Mouse (Mus musculus) embryo, embryonic 11 days (tissue): ENCODE measurements around the gene Stx17.
A peak's percentile ranks its signal among the peaks of the same experiment; 100 is the strongest.

Source experiments
- DNase-seq: peaks from one replicate; pipeline ENCODE4 v3.0.0-alpha.2; 2015

Stx17 gene

GRCm38 (mm10) chr4:48175666-48176065 lies 51.0 kb downstream of the Stx17 start:
- no peak for DNase-seq

GRCm38 (mm10) chr4:48180922-48181321 lies 56.2 kb downstream of the Stx17 start:
- DNase-seq: no peak

DNA sequence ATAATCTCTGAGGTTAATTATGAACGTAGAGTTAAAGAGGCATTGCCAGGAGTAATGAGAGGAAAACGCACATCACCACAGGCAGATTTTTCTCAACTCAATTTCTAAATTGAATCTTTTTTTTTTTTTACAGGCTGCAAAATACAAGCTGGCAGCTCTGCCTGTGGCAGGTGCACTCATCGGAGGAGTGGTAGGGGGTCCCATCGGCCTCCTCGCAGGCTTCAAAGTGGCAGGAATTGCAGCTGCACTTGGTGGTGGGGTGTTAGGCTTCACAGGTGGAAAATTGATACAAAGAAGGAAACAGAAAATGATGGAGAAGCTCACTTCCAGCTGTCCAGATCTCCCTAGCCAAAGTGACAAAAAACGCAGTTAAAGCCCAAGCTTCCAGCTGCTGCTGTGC lies 56.7 kb downstream of the Stx17 start:
- DNase-seq: no peak

- DNase-seq: no peak
Measured at GRCm38 (mm10) chr4:48182115-48182806, 57.5 kb downstream of the Stx17 start.

GRCm38 (mm10) chr4:48197925-48198324 lies 73.2 kb downstream of the Stx17 start:
- no peak for DNase-seq

DNA sequence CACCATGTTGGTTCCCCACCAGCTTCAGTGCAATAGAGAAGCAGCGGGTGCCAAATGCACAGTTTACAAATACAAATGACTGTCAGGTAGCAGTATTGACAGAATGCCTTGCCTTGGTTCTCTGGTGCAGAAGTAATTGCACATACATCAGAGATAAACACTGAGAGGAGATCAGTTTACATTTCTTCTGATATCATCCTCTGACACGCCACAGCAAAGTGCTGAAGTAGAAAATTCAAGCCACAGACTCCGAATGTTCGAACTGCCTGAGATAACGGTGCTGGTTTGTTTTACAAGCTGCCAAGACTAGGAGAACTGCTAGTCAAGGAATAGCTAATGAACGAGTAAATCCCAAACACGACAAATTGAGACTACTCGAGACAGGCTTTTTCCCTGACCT lies 73.7 kb downstream of the Stx17 start:
- no peak for DNase-seq

GRCm38 (mm10) chr4:48203564-48203963 lies 78.8 kb downstream of the Stx17 start:
- DNase-seq: no peak

- DNase-seq: peak; percentile 73
Measured at GRCm38 (mm10) chr4:48225173-48225572, 100.5 kb downstream of the Stx17 start.

DNA sequence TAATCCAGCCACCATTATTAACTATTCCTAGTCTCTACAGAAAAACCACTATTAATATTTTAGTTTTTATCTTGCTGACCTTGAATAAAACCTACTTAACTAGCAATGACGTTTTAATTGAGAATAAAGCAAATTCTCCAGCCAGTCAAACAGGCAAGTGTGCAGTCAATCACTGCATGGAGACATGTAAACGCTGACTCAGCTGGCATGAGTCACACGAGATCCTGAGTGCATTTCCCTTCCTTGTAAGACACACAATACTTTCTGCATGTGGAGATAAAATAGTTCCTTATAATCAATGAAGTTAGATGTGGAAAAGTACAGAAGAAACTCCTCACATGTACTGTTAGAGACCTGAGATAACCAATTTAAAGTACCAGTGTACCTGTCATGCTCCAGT lies 100.9 kb downstream of the Stx17 start:
- no peak for DNase-seq

- DNase-seq: no peak
Measured at GRCm38 (mm10) chr4:48226800-48227199, 102.1 kb downstream of the Stx17 start.
